Mouse (Mus musculus): ENCODE measurements around the gene Cycs.
"Not testable (repeated sequence)": the region's sequence is repeated elsewhere in the genome, so short reads cannot be mapped to it uniquely, and the experiment has no call there.

Cycs gene

GRCm38 (mm10) chr6:50566141-50566996 lies at the start of gene Cycs:
Gene Cycs (minus strand): TSS chr6:50566538.
- peak; percentile 98 to 99 for DNase-seq (ENCODE audit: low spot score in 2 of 2)

GRCm38 (mm10) chr6:50601620-50602019 lies 35.3 kb upstream of the Cycs start:
- DNase-seq (ENCODE audit: low spot score in 2 of 2), result no peak

GRCm38 (mm10) chr6:50598560-50598959 lies 32.2 kb upstream of the Cycs start:
- no peak for DNase-seq (ENCODE audit: low spot score in 2 of 2)

- peak; percentile 75 to 92 for DNase-seq (ENCODE audit: low spot score in 2 of 2)
Measured at GRCm38 (mm10) chr6:50596301-50597211, 30.2 kb upstream of the Cycs start, which contains the start of gene 4921507P07Rik. Gene 4921507P07Rik (minus strand): TSS chr6:50596632.

- DNase-seq (ENCODE audit: low spot score in 2 of 2), result no peak
Measured at GRCm38 (mm10) chr6:50594372-50594771, 28.0 kb upstream of the Cycs start.

GRCm38 (mm10) chr6:50593334-50593845 lies 27.1 kb upstream of the Cycs start:
- no peak for DNase-seq (ENCODE audit: low spot score in 2 of 2)

GRCm38 (mm10) chr6:50590234-50590633 lies 23.9 kb upstream of the Cycs start:
- DNase-seq (ENCODE audit: low spot score in 2 of 2), result no peak

GRCm38 (mm10) chr6:50588251-50588650 lies 21.9 kb upstream of the Cycs start:
- peak in 1 of 2 experiments; percentile 72 for DNase-seq (ENCODE audit: low spot score in 2 of 2)

GRCm38 (mm10) chr6:50587412-50587811 lies 21.1 kb upstream of the Cycs start:
- DNase-seq (ENCODE audit: low spot score in 2 of 2), result no peak

- no peak for DNase-seq (ENCODE audit: low spot score in 2 of 2)
Measured at GRCm38 (mm10) chr6:50586316-50586715, 20.0 kb upstream of the Cycs start.

- DNase-seq (ENCODE audit: low spot score in 2 of 2), result no peak
Measured at GRCm38 (mm10) chr6:50585733-50586132, 19.4 kb upstream of the Cycs start.

GRCm38 (mm10) chr6:50571661-50572060 lies 5.3 kb upstream of the Cycs start:
- DNase-seq (ENCODE audit: low spot score in 2 of 2), result no peak

GRCm38 (mm10) chr6:50566997-50567255 lies 588 bp upstream of the Cycs start:
- no peak for DNase-seq (ENCODE audit: low spot score in 2 of 2)

- no peak for DNase-seq (ENCODE audit: low spot score in 2 of 2)
Measured at GRCm38 (mm10) chr6:50563651-50564050, 2.7 kb downstream of the Cycs start.

GRCm38 (mm10) chr6:50562421-50562820 lies 3.9 kb downstream of the Cycs start:
- DNase-seq (ENCODE audit: low spot score in 2 of 2), result peak in 1 of 2 experiments; percentile 31

- no peak for DNase-seq (ENCODE audit: low spot score in 2 of 2)
Measured at GRCm38 (mm10) chr6:50560776-50561175, 5.6 kb downstream of the Cycs start.

- DNase-seq (ENCODE audit: low spot score in 2 of 2), result no peak
Measured at GRCm38 (mm10) chr6:50558877-50559276, 7.5 kb downstream of the Cycs start.

GRCm38 (mm10) chr6:50557566-50557965 lies 8.8 kb downstream of the Cycs start:
- DNase-seq (ENCODE audit: low spot score in 2 of 2), result no peak

GRCm38 (mm10) chr6:50554223-50554622 lies 12.1 kb downstream of the Cycs start:
- not testable (repeated sequence) for DNase-seq (ENCODE audit: low spot score in 2 of 2)

GRCm38 (mm10) chr6:50552881-50553518 lies 13.3 kb downstream of the Cycs start:
- DNase-seq (ENCODE audit: low spot score in 2 of 2), result no peak

GRCm38 (mm10) chr6:50549791-50550190 lies 16.5 kb downstream of the Cycs start:
- DNase-seq (ENCODE audit: low spot score in 2 of 2), result no peak

GRCm38 (mm10) chr6:50549051-50549450 lies 17.3 kb downstream of the Cycs start:
- peak; percentile 39 to 47 for DNase-seq (ENCODE audit: low spot score in 2 of 2)
